Mouse (Mus musculus): ENCODE measurements at regions not wholly inside any gene's neighbourhood (a gene's known extent, or its start where the extent isn't known, plus 50 kb on each side); places are given as distances from the start of the nearest gene placed in this dataset.

DNA sequence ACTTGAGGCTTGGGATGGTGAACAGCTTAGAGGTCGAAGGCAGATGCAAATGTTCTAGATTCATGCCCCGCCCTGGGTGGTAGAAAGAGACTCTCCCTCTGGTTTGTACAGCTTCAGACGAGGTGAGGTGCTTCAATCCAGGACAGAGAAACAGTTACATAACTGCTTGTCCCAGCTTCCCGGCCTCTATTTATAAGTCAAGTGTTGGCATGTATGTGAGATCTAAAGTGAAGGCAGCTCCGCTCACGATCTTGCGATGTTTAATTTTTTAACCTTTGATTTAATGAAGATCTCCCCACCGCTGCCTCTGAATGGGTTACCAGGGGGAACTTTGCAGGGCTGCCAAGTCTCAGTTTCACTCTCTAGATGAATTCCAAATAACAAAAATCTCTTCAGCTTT is 266.9 kb upstream of the Zfp64 start:
- Histone ChIP-seq H3K27me3 (ENCODE audit: control insufficient read depth, insufficient read depth, insufficient read length) (no peaks in the 10 kb centered on the region), H3K36me3 (ENCODE audit: control insufficient read depth, insufficient read depth) (no peaks in the 10 kb centered on the region), H3K4me2 (ENCODE audit: low read depth) (no peak overlapping the region), H3ac (ENCODE audit: control insufficient read depth, insufficient read length) (no peak overlapping the region), H3K79me2 (ENCODE audit: control insufficient read depth, insufficient read depth) (no peaks in the 10 kb centered on the region), H3K4me3 (no peak overlapping the region)
- TF ChIP-seq E2F4 (IDR thresholded peaks at IDR 0.05; ENCODE audit: insufficient read depth): no peak
- no peak for TF ChIP-seq SRF (IDR thresholded peaks at IDR 0.05; ENCODE audit: control insufficient read depth, insufficient read length, low read depth)

DNA sequence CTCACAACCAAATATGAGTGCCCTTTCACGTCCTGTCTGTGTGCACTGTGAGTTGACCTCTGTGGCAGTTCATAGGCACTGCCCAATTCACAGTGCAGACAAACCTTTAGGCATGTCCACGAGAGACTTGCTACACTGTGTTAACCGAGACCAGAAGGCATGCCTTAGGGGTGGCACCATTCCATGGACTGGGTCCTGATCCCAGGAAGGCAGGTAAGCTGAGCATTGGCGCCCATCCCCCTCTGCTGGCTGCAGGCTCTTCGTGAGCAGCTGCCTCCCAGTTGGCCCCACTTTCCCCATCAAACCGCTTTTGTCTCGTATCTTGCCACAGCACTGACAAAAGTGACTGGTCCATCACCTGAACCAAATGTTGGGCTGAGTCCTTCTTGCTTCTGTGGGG is 265.8 kb upstream of the Zfp64 start:
- Histone ChIP-seq H3K36me3 (ENCODE audit: control insufficient read depth, insufficient read depth) (no peaks in the 10 kb centered on the region), H3K4me3 (no peak overlapping the region), H3K79me2 (ENCODE audit: control insufficient read depth, insufficient read depth) (no peaks in the 10 kb centered on the region), H3K4me2 (ENCODE audit: low read depth) (no peak overlapping the region), H3K27me3 (ENCODE audit: control insufficient read depth, insufficient read depth, insufficient read length) (no peaks in the 10 kb centered on the region), H3ac (ENCODE audit: control insufficient read depth, insufficient read length) (no peak overlapping the region)
- TF ChIP-seq MYOG (IDR thresholded peaks at IDR 0.05; ENCODE audit: control insufficient read depth in 1 of 3, insufficient read depth in 1 of 3, insufficient read length in 2 of 3, low read depth in 2 of 3): no peak
- TF ChIP-seq POLR2AphosphoS2 (IDR thresholded peaks at IDR 0.05; ENCODE audit: insufficient read length, low read depth): no peak
- no peak for TF ChIP-seq TCF12 (IDR thresholded peaks at IDR 0.05; ENCODE audit: insufficient read depth, poor library complexity, severe bottlenecking)
- no peak for TF ChIP-seq CEBPB (IDR thresholded peaks at IDR 0.05; ENCODE audit: insufficient read depth, poor library complexity, severe bottlenecking)
- TF ChIP-seq REST (IDR thresholded peaks at IDR 0.05; ENCODE audit: insufficient read depth, insufficient read length): no peak
- TF ChIP-seq POLR2A (IDR thresholded peaks at IDR 0.05; ENCODE audit: insufficient read length, low read depth): no peak
- TF ChIP-seq SRF (IDR thresholded peaks at IDR 0.05; ENCODE audit: control insufficient read depth, insufficient read length, low read depth): no peak
- TF ChIP-seq USF1 (IDR thresholded peaks at IDR 0.05; ENCODE audit: low read depth): no peak

DNA sequence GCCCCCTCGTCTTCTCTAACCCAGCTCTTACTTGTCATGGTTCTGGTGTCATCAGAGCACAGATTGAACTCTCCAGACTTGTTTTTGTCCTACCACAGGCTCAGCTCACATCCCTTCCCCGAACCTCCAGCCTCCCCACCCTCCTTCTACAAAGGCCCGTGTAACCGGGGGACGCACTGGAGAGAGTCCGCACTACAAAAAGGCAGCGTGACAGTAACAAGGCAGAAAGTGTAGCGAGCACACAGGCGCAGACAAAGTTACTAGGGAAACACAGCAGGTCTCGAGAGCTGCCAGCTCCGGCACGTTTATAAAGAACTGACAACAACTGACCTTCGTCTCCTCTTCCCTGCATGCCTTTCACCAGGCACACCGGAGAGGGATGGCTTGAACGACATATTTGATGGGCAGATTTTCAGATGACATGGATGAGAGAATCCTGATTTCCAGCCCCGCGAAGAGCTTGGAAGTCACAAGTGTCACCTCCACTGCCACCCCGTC is 260.2 kb upstream of the Zfp64 start:
- Histone ChIP-seq H3K4me3 (no peak overlapping the region), H3K36me3 (ENCODE audit: control insufficient read depth, insufficient read depth) (no peaks in the 10 kb centered on the region), H3K79me2 (ENCODE audit: control insufficient read depth, insufficient read depth) (no peaks in the 10 kb centered on the region), H3K4me2 (ENCODE audit: low read depth) (no peak overlapping the region), H3K27me3 (ENCODE audit: control insufficient read depth, insufficient read depth, insufficient read length) (no peaks in the 10 kb centered on the region), H3ac (ENCODE audit: control insufficient read depth, insufficient read length) (no peak overlapping the region)
- TF ChIP-seq MAX (IDR thresholded peaks at IDR 0.05; ENCODE audit: low read depth) (no peak), USF1 (IDR thresholded peaks at IDR 0.05; ENCODE audit: low read depth) (no peak), TCF12 (IDR thresholded peaks at IDR 0.05; ENCODE audit: insufficient read depth, poor library complexity, severe bottlenecking) (no peak), REST (IDR thresholded peaks at IDR 0.05; ENCODE audit: insufficient read depth, insufficient read length) (no peak), CEBPB (IDR thresholded peaks at IDR 0.05; ENCODE audit: insufficient read depth, poor library complexity, severe bottlenecking) (no peak), POLR2AphosphoS2 (IDR thresholded peaks at IDR 0.05; ENCODE audit: insufficient read length, low read depth) (no peak), SRF (IDR thresholded peaks at IDR 0.05; ENCODE audit: control insufficient read depth, insufficient read length, low read depth) (no peak), TCF3 (IDR thresholded peaks at IDR 0.05; ENCODE audit: insufficient read length, low read depth) (no peak), POLR2A (IDR thresholded peaks at IDR 0.05; ENCODE audit: insufficient read length, low read depth) (no peak), E2F4 (IDR thresholded peaks at IDR 0.05; ENCODE audit: insufficient read depth) (no peak)

DNA sequence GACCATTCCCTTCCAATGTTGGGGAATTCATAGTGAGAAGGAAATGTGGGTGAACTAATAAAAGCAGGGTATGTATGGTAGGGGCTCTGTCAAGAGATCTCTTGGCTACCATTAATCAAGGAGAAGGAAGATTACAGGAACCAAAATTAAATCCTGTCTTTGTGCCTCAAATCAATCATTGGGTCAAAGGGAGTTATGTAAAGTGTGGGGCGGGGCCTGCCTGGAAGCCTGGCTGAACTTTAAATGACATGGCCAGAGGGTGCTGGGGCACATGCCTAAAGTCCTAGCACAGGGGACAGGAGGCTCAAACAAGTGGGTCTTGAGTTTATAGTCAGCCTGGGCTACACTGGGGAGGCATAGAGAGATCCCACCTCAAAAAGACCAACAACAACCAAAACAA is 259.0 kb upstream of the Zfp64 start:
- Histone ChIP-seq H3K4me3 (no peak overlapping the region), H3K79me2 (ENCODE audit: control insufficient read depth, insufficient read depth) (no peaks in the 10 kb centered on the region), H3K4me2 (ENCODE audit: low read depth) (no peak overlapping the region), H3K27me3 (ENCODE audit: control insufficient read depth, insufficient read depth, insufficient read length) (no peaks in the 10 kb centered on the region), H3ac (ENCODE audit: control insufficient read depth, insufficient read length) (no peak overlapping the region), H3K36me3 (ENCODE audit: control insufficient read depth, insufficient read depth) (no peaks in the 10 kb centered on the region)
- no peak for TF ChIP-seq TCF3 (IDR thresholded peaks at IDR 0.05; ENCODE audit: insufficient read length, low read depth)
- no peak for TF ChIP-seq MYOG (IDR thresholded peaks at IDR 0.05; ENCODE audit: control insufficient read depth in 1 of 3, insufficient read depth in 1 of 3, insufficient read length in 2 of 3, low read depth in 2 of 3)
- TF ChIP-seq POLR2A (IDR thresholded peaks at IDR 0.05; ENCODE audit: insufficient read length, low read depth): no peak
- no peak for TF ChIP-seq MYOD1 (IDR thresholded peaks at IDR 0.05; ENCODE audit: control insufficient read depth in 1 of 3, insufficient read length in 2 of 3, low read depth in 2 of 3)
- TF ChIP-seq USF1 (IDR thresholded peaks at IDR 0.05; ENCODE audit: low read depth): no peak
- no peak for TF ChIP-seq SRF (IDR thresholded peaks at IDR 0.05; ENCODE audit: control insufficient read depth, insufficient read length, low read depth)
- no peak for TF ChIP-seq REST (IDR thresholded peaks at IDR 0.05; ENCODE audit: insufficient read depth, insufficient read length)
- TF ChIP-seq MAX (IDR thresholded peaks at IDR 0.05; ENCODE audit: low read depth): no peak

DNA sequence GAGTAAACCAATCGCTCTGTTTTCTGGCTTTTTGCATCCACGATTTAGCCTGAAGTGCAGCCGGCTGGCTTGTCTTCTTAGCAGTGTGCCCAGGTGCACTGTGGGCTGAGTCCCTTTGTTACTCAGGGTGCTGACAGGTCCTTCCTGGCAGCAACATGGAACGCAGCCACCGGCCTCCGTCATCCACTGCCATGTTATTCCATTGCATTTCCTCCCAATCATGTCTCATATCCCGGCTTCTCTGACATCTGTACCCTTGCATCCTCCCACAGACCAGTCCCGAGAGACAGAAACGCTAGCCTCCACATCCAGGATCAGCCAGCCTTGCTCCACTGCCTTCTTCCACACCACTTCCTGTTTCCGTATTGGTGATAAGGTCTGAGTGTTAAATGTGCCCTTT is 257.9 kb upstream of the Zfp64 start:
- H3K36me3 ChIP-seq (ENCODE audit: control insufficient read depth, insufficient read depth): no peaks in the 10 kb centered on the region
- no peak for TF ChIP-seq REST (IDR thresholded peaks at IDR 0.05; ENCODE audit: insufficient read depth, insufficient read length)
- no peak for TF ChIP-seq POLR2AphosphoS2 (IDR thresholded peaks at IDR 0.05; ENCODE audit: insufficient read length, low read depth)
- TF ChIP-seq MYOD1 (IDR thresholded peaks at IDR 0.05; ENCODE audit: control insufficient read depth in 1 of 3, insufficient read length in 2 of 3, low read depth in 2 of 3): no peak
- TF ChIP-seq MYOG (IDR thresholded peaks at IDR 0.05; ENCODE audit: control insufficient read depth in 1 of 3, insufficient read depth in 1 of 3, insufficient read length in 2 of 3, low read depth in 2 of 3): no peak
- no peak overlapping the region for H3ac ChIP-seq (ENCODE audit: control insufficient read depth, insufficient read length)
- no peaks in the 10 kb centered on the region for H3K27me3 ChIP-seq (ENCODE audit: control insufficient read depth, insufficient read depth, insufficient read length)
- H3K4me3 ChIP-seq: no peak overlapping the region
- H3K4me2 ChIP-seq (ENCODE audit: low read depth): no peak overlapping the region
- no peaks in the 10 kb centered on the region for H3K79me2 ChIP-seq (ENCODE audit: control insufficient read depth, insufficient read depth)

Measured in myocyte (in vitro differentiated cells).